Mouse (Mus musculus): ENCODE measurements around the gene Sema4b. TPM values are rescaled to one million over a fixed set of nuclear protein-coding genes. Genes with fewer than 3 reads are reported as not detected.

The Sema4b gene
- total and polyA plus RNA-seq, 3 experiments: 10.9 to 17.3 TPM; not detected in 1

DNA sequence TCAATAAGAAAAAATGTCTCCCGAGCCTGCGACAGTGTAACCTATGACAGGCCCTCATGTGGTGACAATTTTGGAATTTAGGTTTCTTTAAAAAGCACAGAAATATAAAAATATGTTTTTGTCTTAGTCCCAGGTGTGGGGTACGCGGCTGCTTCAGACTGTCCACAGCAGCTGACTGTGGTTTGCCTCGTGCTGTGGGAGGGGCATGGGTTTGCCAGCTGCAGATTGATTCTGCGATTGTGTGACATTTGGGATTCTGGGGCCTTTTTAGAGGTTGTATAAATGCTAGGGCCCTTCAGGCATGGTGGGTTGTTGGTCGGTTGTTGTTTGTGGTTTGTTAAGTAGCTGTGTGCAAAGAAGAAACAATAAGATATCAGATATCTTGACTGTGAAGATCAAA, 18.3 kb downstream of the Sema4b start:
- Histone ChIP-seq H3K27me3 (ENCODE audit: control insufficient read depth in 1 of 2, insufficient read depth in 2 of 2, low read length in 2 of 2) (no peaks in the 10 kb centered on the region), H3K27ac (ENCODE audit: control insufficient read depth, low read depth, low read length) (no peak overlapping the region), H3K9ac (ENCODE audit: control insufficient read depth, low read depth, low read length, poor library complexity, severe bottlenecking) (no peak overlapping the region), H3K4me1 (ENCODE audit: control insufficient read depth in 1 of 2, insufficient read depth in 2 of 2, low read length in 2 of 2) (peaks cover 14 to 56% of the 10 kb centered on the region in 2 experiments), H3K4me3 (ENCODE audit: control insufficient read depth in 1 of 2, insufficient read depth in 1 of 2, low read depth in 2 of 2, low read length in 2 of 2) (no peak overlapping the region), H3K36me3 (ENCODE audit: control insufficient read depth in 1 of 2, insufficient read depth in 2 of 2, low read length in 2 of 2) (peaks cover 0 to 44% of the 10 kb centered on the region in 2 experiments; a peak in 2 of 4 replicates), H3K79me2 (ENCODE audit: control insufficient read depth, insufficient read depth, low read length, poor library complexity) (peaks cover 67% of the 10 kb centered on the region), H3K9me3 (replicated peaks; ENCODE audit: insufficient read depth, low read length) (no peaks in the 10 kb centered on the region)
- no peak for DNase-seq (ENCODE audit: low read depth, low spot score)
- TF ChIP-seq SIN3A (IDR thresholded peaks at IDR 0.05; ENCODE audit: low read length) (peak; percentile 63), EP300 (IDR thresholded peaks at IDR 0.05; ENCODE audit: low read depth in 1 of 2, low read length in 2 of 2) (no peak), MAFK (IDR thresholded peaks at IDR 0.05; ENCODE audit: borderline replicate concordance, low read depth, low read length) (no peak), TCF12 (IDR thresholded peaks at IDR 0.05; ENCODE audit: low read depth, low read length) (peak; percentile 31; the same call in 1 of the 2 replicates), MYC (IDR thresholded peaks at IDR 0.05; ENCODE audit: low read depth, low read length) (no peak), CHD2 (IDR thresholded peaks at IDR 0.05; ENCODE audit: low read length) (no peak), E2F4 (IDR thresholded peaks at IDR 0.05; ENCODE audit: borderline replicate concordance, low read depth, low read length) (no peak), BHLHE40 (IDR thresholded peaks at IDR 0.05; ENCODE audit: borderline replicate concordance, low read depth, low read length) (peak; percentile 75), ZNF384 (IDR thresholded peaks at IDR 0.05; ENCODE audit: low read depth, low read length) (no peak), RCOR1 (IDR thresholded peaks at IDR 0.05; ENCODE audit: low read depth, low read length) (no peak), KAT2A (conservative IDR thresholded peaks at IDR 0.05; ENCODE audit: low read depth, low read length) (no peak), MXI1 (IDR thresholded peaks at IDR 0.05; ENCODE audit: low read depth, low read length) (peak; percentile 30; the same call in 1 of the 2 replicates), ETS1 (IDR thresholded peaks at IDR 0.05; ENCODE audit: low read depth, low read length) (peak; percentile 77), ZC3H11A (IDR thresholded peaks at IDR 0.05; ENCODE audit: low read depth, low read length) (no peak)

DNA sequence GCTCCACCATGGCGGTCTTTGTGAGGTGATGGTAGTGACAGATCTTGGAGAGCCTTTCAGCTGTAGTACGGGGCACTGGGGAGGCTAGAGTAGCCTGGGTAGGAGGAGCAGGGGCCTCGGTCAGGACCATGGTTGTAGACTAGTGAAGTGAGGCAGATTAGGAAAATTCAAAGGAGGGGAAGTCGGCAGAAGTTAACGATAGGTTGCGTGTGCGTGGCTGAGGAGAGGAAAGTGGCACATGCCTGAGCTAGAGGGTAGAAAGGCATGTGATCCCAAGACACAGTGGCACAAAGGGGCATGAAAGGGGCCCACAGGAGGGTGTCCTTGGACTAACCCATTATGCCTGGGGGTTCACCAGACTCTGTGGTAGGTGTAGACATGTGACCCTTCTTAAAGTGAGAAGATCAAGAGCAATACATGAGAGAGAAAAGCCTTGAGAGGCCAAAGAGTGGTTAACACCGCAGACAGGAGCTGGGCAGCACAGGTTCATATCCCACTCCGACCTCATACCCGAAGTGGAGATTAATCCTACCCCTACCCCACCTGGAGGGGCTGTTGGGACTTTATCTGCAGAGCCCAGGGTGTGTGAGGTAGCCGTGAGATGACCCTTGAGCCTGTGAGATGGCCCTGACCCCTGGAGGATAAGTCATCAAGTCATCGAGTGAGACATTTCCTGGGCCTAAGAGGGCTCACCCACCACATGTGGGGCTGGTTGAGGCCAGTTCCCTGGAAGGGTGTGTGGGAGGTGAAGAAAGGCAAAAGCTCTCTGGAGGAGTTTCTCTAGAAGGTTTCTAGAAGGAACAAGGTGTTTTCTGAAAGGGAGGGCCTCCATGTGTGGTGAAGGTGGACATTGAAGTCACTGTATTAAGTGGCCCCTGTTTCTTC, 19.3 kb downstream of the Sema4b start:
- no peaks in the 10 kb centered on the region for H3K27me3 ChIP-seq (ENCODE audit: control insufficient read depth in 1 of 2, insufficient read depth in 2 of 2, low read length in 2 of 2)
- peaks cover 23 to 59% of the 10 kb centered on the region in 2 experiments for H3K4me1 ChIP-seq (ENCODE audit: control insufficient read depth in 1 of 2, insufficient read depth in 2 of 2, low read length in 2 of 2)
- H3K9me3 ChIP-seq (replicated peaks; ENCODE audit: insufficient read depth, low read length): no peaks in the 10 kb centered on the region
- TF ChIP-seq MAX (IDR thresholded peaks at IDR 0.05; ENCODE audit: low read length) (no peak), MAZ (IDR thresholded peaks at IDR 0.05; ENCODE audit: low read depth, low read length) (no peak), NRF1 (IDR thresholded peaks at IDR 0.05; ENCODE audit: insufficient read depth, low read depth, low read length, poor library complexity, severe bottlenecking) (no peak), EP300 (IDR thresholded peaks at IDR 0.05; ENCODE audit: low read depth in 1 of 2, low read length in 2 of 2) (0 out of 4 replicates have a peak, but pooled peaks of 1 of the 2 experiments have one; percentile 8), TAL1 (IDR thresholded peaks at IDR 0.05; ENCODE audit: low read length) (peak; percentile 11; the same call in 1 of the 2 replicates)
- peaks cover 67% of the 10 kb centered on the region for H3K79me2 ChIP-seq (ENCODE audit: control insufficient read depth, insufficient read depth, low read length, poor library complexity)
- peak overlapping the region; percentile 44 for H3K27ac ChIP-seq (ENCODE audit: control insufficient read depth, low read depth, low read length)
- H3K36me3 ChIP-seq (ENCODE audit: control insufficient read depth in 1 of 2, insufficient read depth in 2 of 2, low read length in 2 of 2): peaks cover 0 to 49% of the 10 kb centered on the region in 2 experiments; a peak in 2 of 4 replicates
- DNase-seq (ENCODE audit: low read depth, low spot score): no peak
- H3K9ac ChIP-seq (ENCODE audit: control insufficient read depth, low read depth, low read length, poor library complexity, severe bottlenecking): 0 out of 2 replicates have a peak overlapping the region, but pooled peaks have one; percentile 5
- no peak overlapping the region for H3K4me3 ChIP-seq (ENCODE audit: control insufficient read depth in 1 of 2, insufficient read depth in 1 of 2, low read depth in 2 of 2, low read length in 2 of 2)

Data from MEL (cell line).